8 mouse cellular contexts compared by ENCODE assay signal in the genomic region with DNA sequence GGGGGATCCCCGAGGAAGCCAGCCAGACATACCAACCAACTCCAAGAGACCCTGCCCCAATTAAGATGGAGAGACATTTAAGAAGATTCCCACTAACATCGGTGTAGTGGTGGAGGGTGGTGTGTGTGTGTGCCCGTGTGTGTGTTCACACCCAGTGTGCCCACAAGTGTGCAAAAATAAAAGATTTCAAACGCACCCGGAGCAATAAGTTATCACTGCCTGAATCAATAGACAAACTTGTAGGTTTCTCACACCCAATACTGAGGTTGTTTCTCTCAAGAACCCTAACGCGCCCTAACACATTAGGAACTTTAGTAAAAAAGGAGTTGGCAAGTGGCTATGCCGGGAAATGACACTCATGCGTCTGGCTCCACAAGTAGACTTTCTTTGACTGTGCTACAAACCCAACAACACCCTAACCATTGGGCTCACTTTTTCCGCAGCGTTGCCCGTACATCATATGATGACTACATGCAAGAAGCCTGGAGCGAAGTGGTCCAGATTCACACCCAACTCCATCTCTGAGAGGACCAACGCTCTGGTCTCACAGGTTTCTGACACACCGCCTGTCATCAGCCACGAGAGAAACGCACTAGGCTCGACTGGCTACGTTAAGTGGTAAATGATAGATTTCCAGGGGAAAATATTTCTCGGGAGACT. TPM values are rescaled to one million over a fixed set of nuclear protein-coding genes. Genes with fewer than 3 reads are reported as not detected.
DNase-seq lines count a peak whose midpoint lies in the region; ATAC-seq and TF ChIP-seq lines count a peak whose summit lies in the region.

No protein-coding gene starts in this region.

- H3K4me3 ChIP-seq in forebrain, embryonic 11.5 days (ENCODE audit: low read depth, low read length): peak overlapping the region; percentile 79
- H3K4me3 ChIP-seq in hindbrain, postnatal 0 days (ENCODE audit: low read length): peak overlapping the region; percentile 89
- peak overlapping the region; percentile 77 for H3K4me3 ChIP-seq in liver, embryonic 13.5 days (replicated peaks)
- peak overlapping the region; percentile 34 for H3K4me3 ChIP-seq in myocyte

- peak overlapping the region; percentile 62 for H3ac ChIP-seq in myocyte (ENCODE audit: control insufficient read depth, insufficient read length)

- H3K9ac ChIP-seq in forebrain, embryonic 11.5 days (ENCODE audit: low read length): peak overlapping the region; percentile 91
- H3K9ac ChIP-seq in hindbrain, postnatal 0 days (replicated peaks; ENCODE audit: low read length): peak overlapping the region; percentile 87
- peak overlapping the region; percentile 92 for H3K9ac ChIP-seq in liver, embryonic 13.5 days

- TF ChIP-seq CTCF in hindbrain, postnatal 0 days (IDR thresholded peaks at IDR 0.05; ENCODE audit: low read depth): no peak

- no peak for TF ChIP-seq POLR2A in myocyte (IDR thresholded peaks at IDR 0.05; ENCODE audit: insufficient read length, low read depth)

- peaks cover 5% of the 10 kb centered on the region; the same call in 1 of the 2 replicates for H3K4me1 ChIP-seq in forebrain, embryonic 11.5 days (replicated peaks; ENCODE audit: control insufficient read depth, insufficient read depth, low read length)
- H3K4me1 ChIP-seq in hindbrain, postnatal 0 days (ENCODE audit: insufficient read depth, low read length): no peaks in the 10 kb centered on the region
- peaks cover 35% of the 10 kb centered on the region for H3K4me1 ChIP-seq in liver, embryonic 13.5 days (replicated peaks)

- WGBS in forebrain, embryonic 11.5 days: 40% methylated on average over 20 of the region's 20 CpGs
- 31% methylated on average over 20 of the region's 20 CpGs for WGBS in hindbrain, postnatal 0 days
- WGBS in liver, embryonic 13.5 days (ENCODE audit: insufficient replicate concordance): 18% methylated on average over 20 of the region's 20 CpGs

- H3K4me2 ChIP-seq in forebrain, embryonic 11.5 days (ENCODE audit: low read depth, low read length, severe bottlenecking): peak overlapping the region; percentile 70
- peak overlapping the region; percentile 74 for H3K4me2 ChIP-seq in hindbrain, postnatal 0 days (ENCODE audit: low read depth, low read length)
- peak overlapping the region; percentile 81 for H3K4me2 ChIP-seq in liver, embryonic 13.5 days
- peak overlapping the region; percentile 93 for H3K4me2 ChIP-seq in myocyte (ENCODE audit: low read depth)

- H3K36me3 ChIP-seq in forebrain, embryonic 11.5 days (ENCODE audit: control insufficient read depth, insufficient read depth, low read length): no peaks in the 10 kb centered on the region
- H3K36me3 ChIP-seq in hindbrain, postnatal 0 days (ENCODE audit: insufficient read depth, low read length): no peaks in the 10 kb centered on the region
- no peaks in the 10 kb centered on the region for H3K36me3 ChIP-seq in liver, embryonic 13.5 days
- H3K36me3 ChIP-seq in myocyte (ENCODE audit: control insufficient read depth, insufficient read depth): no peaks in the 10 kb centered on the region

- peak overlapping the region; percentile 82; the same call in 1 of the 2 replicates for H3K27ac ChIP-seq in forebrain, embryonic 11.5 days (ENCODE audit: low read depth, low read length)
- peak overlapping the region; percentile 86; the same call in 1 of the 2 replicates for H3K27ac ChIP-seq in hindbrain, postnatal 0 days
- H3K27ac ChIP-seq in liver, embryonic 13.5 days: peak overlapping the region; percentile 90

- no peak for ATAC-seq in forebrain, embryonic 11.5 days (replicated peaks; ENCODE audit: low FRiP score)
- ATAC-seq in hindbrain, postnatal 0 days: no peak
- no peak for ATAC-seq in liver, embryonic 13.5 days (ENCODE audit: low read depth)

- peaks cover 46% of the 10 kb centered on the region for H3K79me2 ChIP-seq in myocyte (ENCODE audit: control insufficient read depth, insufficient read depth)

- H3K9me3 ChIP-seq in forebrain, embryonic 11.5 days (ENCODE audit: control insufficient read depth, low read length): no peaks in the 10 kb centered on the region
- no peaks in the 10 kb centered on the region for H3K9me3 ChIP-seq in hindbrain, postnatal 0 days (ENCODE audit: low read length)
- H3K9me3 ChIP-seq in liver, embryonic 13.5 days (replicated peaks): no peaks in the 10 kb centered on the region

- DNase-seq in kidney, adult 11 months: peak; percentile 28
- DNase-seq in kidney, adult 18-20 months: no peak
- DNase-seq in T-cell, adult 2 months (ENCODE audit: low spot score): peak; percentile 67
- DNase-seq in forebrain, embryonic 11.5 days (ENCODE audit: low spot score): peak; percentile 54
- DNase-seq in hindbrain, postnatal 0 days (ENCODE audit: low spot score): peak; percentile 18
- DNase-seq in liver, embryonic 13.5 days: peak; percentile 27
- no peak for DNase-seq in gastrocnemius, postnatal 25 days

- no peaks in the 10 kb centered on the region for H3K27me3 ChIP-seq in forebrain, embryonic 11.5 days (ENCODE audit: control insufficient read depth, insufficient read depth, low read length)
- no peaks in the 10 kb centered on the region for H3K27me3 ChIP-seq in hindbrain, postnatal 0 days (ENCODE audit: insufficient read depth, low read length)
- no peaks in the 10 kb centered on the region for H3K27me3 ChIP-seq in liver, embryonic 13.5 days
- no peaks in the 10 kb centered on the region for H3K27me3 ChIP-seq in myocyte (ENCODE audit: control insufficient read depth, insufficient read depth, insufficient read length)

TF ChIP-seq in myocyte, 11 proteins besides CTCF, POLR2A, EP300 and RAD21:
- TF ChIP-seq MYOG (IDR thresholded peaks at IDR 0.05; ENCODE audit: control insufficient read depth in 1 of 3, insufficient read depth in 1 of 3, insufficient read length in 2 of 3, low read depth in 2 of 3): no peak
- no peak for TF ChIP-seq MYOD1 (IDR thresholded peaks at IDR 0.05; ENCODE audit: control insufficient read depth in 1 of 3, insufficient read length in 2 of 3, low read depth in 2 of 3)
- TF ChIP-seq TCF12 (IDR thresholded peaks at IDR 0.05; ENCODE audit: insufficient read depth, poor library complexity, severe bottlenecking): no peak
- no peak for TF ChIP-seq MAX (IDR thresholded peaks at IDR 0.05; ENCODE audit: low read depth)
- TF ChIP-seq TCF3 (IDR thresholded peaks at IDR 0.05; ENCODE audit: insufficient read length, low read depth): no peak
- no peak for TF ChIP-seq SRF (IDR thresholded peaks at IDR 0.05; ENCODE audit: control insufficient read depth, insufficient read length, low read depth)
- TF ChIP-seq CEBPB (IDR thresholded peaks at IDR 0.05; ENCODE audit: insufficient read depth, poor library complexity, severe bottlenecking): no peak
- no peak for TF ChIP-seq USF1 (IDR thresholded peaks at IDR 0.05; ENCODE audit: low read depth)
- TF ChIP-seq REST (IDR thresholded peaks at IDR 0.05; ENCODE audit: insufficient read depth, insufficient read length): no peak
- no peak for TF ChIP-seq E2F4 (IDR thresholded peaks at IDR 0.05; ENCODE audit: insufficient read depth)
- no peak for TF ChIP-seq POLR2AphosphoS2 (IDR thresholded peaks at IDR 0.05; ENCODE audit: insufficient read length, low read depth)
TF ChIP-seq in myocyte: peak in this region for 0.

RNA-seq across cellular contexts. Expression of a gene that starts 0.9 kb away (rescaled TPM):
- 24.3 and 26.7 TPM in 2 replicates for polyA plus RNA-seq in forebrain, embryonic 11.5 days (2014; fragmentation: Nextera tagmentation; extraction: Ambion mirVana)
- 3.9 and 9.0 TPM in 2 replicates for total RNA-seq in hindbrain, postnatal 0 days (2014; rRNA removed)
- 12.1 and 13.5 TPM in 2 replicates for polyA plus RNA-seq in hindbrain, postnatal 0 days (2015; fragmentation: Nextera tagmentation; extraction: Ambion mirVana)
- 16.2 and 18.6 TPM in 2 replicates for polyA plus RNA-seq in liver, embryonic 13.5 days (2015; fragmentation: Nextera tagmentation; extraction: Ambion mirVana)
- 12.3 TPM for polyA plus RNA-seq in myocyte (2012; fragmentation: generic; extraction: Trizol)
- 10 to 100 TPM; 12.4 to 12.6 TPM for total RNA-seq in gastrocnemius, postnatal 25 days (2021)

RNA-seq across cellular contexts. Expression of a gene that starts 5.9 kb away (rescaled TPM):
- 26.0 and 28.0 TPM in 2 replicates for polyA plus RNA-seq in forebrain, embryonic 11.5 days (2014; fragmentation: Nextera tagmentation; extraction: Ambion mirVana)
- 29.4 and 33.7 TPM in 2 replicates for total RNA-seq in hindbrain, postnatal 0 days (2014; rRNA removed)
- 21.1 and 22.3 TPM in 2 replicates for polyA plus RNA-seq in hindbrain, postnatal 0 days (2015; fragmentation: Nextera tagmentation; extraction: Ambion mirVana)
- 7.5 and 9.2 TPM in 2 replicates for polyA plus RNA-seq in liver, embryonic 13.5 days (2015; fragmentation: Nextera tagmentation; extraction: Ambion mirVana)
- 64.0 TPM for polyA plus RNA-seq in myocyte (2012; fragmentation: generic; extraction: Trizol)
- total RNA-seq in gastrocnemius, postnatal 25 days (2021): 10 to 100 TPM in 1 of 2 experiments, 1 to 10 TPM in 1; 8.9 to 13.4 TPM

RNA-seq across cellular contexts. Expression of a gene that starts 34.2 kb away (rescaled TPM):
- polyA plus RNA-seq in forebrain, embryonic 11.5 days (2014; fragmentation: Nextera tagmentation; extraction: Ambion mirVana): not detected in 2 replicates
- not detected in 2 replicates for total RNA-seq in hindbrain, postnatal 0 days (2014; rRNA removed)
- not detected in 2 replicates for polyA plus RNA-seq in hindbrain, postnatal 0 days (2015; fragmentation: Nextera tagmentation; extraction: Ambion mirVana)
- polyA plus RNA-seq in liver, embryonic 13.5 days (2015; fragmentation: Nextera tagmentation; extraction: Ambion mirVana): not detected in 2 replicates
- polyA plus RNA-seq in myocyte (2012; fragmentation: generic; extraction: Trizol): not detected
- total RNA-seq in gastrocnemius, postnatal 25 days (2021): not detected

RNA-seq across cellular contexts. Expression of a gene that starts 53.2 kb away (rescaled TPM):
- polyA plus RNA-seq in forebrain, embryonic 11.5 days (2014; fragmentation: Nextera tagmentation; extraction: Ambion mirVana): 0.23 and 0.27 TPM in 2 replicates
- total RNA-seq in hindbrain, postnatal 0 days (2014; rRNA removed): 0.84 and 2.5 TPM in 2 replicates
- polyA plus RNA-seq in hindbrain, postnatal 0 days (2015; fragmentation: Nextera tagmentation; extraction: Ambion mirVana): 1.0 and 1.5 TPM in 2 replicates
- 4.2 and 5.4 TPM in 2 replicates for polyA plus RNA-seq in liver, embryonic 13.5 days (2015; fragmentation: Nextera tagmentation; extraction: Ambion mirVana)
- polyA plus RNA-seq in myocyte (2012; fragmentation: generic; extraction: Trizol): 6.6 TPM
- 1 to 10 TPM; 2.4 to 3.1 TPM for total RNA-seq in gastrocnemius, postnatal 25 days (2021)

Comparison
In these comparisons a context has a peak if more than half of its experiments do, and no peak if none do; other contexts are left out.
1. DNase-seq: peak in kidney, adult 11 months (single experiment), T-cell, adult 2 months (single experiment), forebrain, embryonic 11.5 days (single experiment), hindbrain, postnatal 0 days (single experiment) and liver, embryonic 13.5 days (single experiment); none in kidney, adult 18-20 months (single experiment) and gastrocnemius, postnatal 25 days (single experiment).
2. H3K4me3 ChIP-seq: peak in every context shown above with its lines; median percentile 89 in hindbrain, postnatal 0 days; 79 in forebrain, embryonic 11.5 days; 77 in liver, embryonic 13.5 days; 34 in myocyte.
3. Peak in every context shown above with its lines, with median percentiles within 50 percentile points of each other: H3K27ac ChIP-seq, H3K4me2 ChIP-seq and H3K9ac ChIP-seq.